Mouse (Mus musculus): ENCODE measurements around the gene Dnm3. TPM values are rescaled to one million over a fixed set of nuclear protein-coding genes. Genes with fewer than 3 reads are reported as not detected.

Gene Dnm3
- polyA plus RNA-seq, 1 experiment, result 3.0 TPM

GRCm38 (mm10) chr1:161962465-161963377 is 515.1 kb downstream of the Dnm3 start:
- H3K4me3 ChIP-seq (ENCODE audit: insufficient read depth, low read depth, low read length), result no peak overlapping the region
- H3K27ac ChIP-seq (replicated peaks; ENCODE audit: low read depth, low read length), result no peak overlapping the region
- H3K4me1 ChIP-seq (ENCODE audit: control insufficient read depth, insufficient read depth, insufficient read length, low read length), result no peaks in the 10 kb centered on the region

DNA sequence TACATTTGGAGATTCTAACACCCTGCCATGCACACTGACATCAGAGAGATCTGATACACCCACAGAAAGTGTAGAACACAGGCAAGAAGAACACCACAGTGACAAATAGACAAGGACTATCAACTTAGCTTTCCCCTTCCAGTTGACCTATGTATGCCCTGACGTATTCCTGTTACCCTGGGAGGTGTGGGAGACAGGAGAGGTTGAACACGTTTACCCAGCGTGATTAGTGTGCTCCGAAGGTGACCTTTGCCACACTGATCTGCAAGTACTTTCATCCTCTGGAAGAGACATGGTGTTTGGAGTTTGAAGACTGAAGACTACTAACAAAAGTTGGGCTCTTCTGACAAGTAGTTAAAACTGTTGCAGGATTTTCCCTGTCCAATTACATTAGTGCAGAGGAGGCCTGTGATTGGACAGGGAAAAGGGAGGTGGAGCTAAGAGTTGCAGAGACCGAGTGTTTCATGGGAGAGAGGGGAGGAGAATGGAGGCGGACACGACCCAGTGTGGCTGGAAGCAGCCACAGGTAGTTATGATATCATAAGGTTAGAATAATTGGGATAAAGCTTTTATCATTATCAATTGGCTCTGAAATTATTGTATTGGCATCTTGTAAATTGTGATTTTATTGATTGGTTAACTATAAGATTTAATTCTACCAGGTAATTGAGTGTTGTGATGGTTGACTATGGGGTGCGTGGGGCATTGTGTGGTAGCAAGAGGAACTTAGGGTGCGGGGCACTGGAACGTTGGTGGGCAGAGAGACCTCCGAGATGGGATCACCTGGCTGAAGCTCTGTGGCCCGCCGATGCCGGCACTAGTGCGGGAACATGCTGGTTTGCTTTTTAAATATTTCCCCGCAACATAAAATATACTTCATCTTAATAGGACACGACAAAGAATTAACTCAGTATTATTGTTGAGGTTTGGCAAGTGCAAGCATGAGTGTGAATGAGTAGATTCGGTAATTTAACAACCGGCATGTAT is 519.6 kb downstream of the Dnm3 start:
- Histone ChIP-seq H3K4me3 (ENCODE audit: insufficient read depth, low read depth, low read length) (no peak overlapping the region), H3K4me1 (ENCODE audit: control insufficient read depth, insufficient read depth, insufficient read length, low read length) (no peaks in the 10 kb centered on the region), H3K27ac (replicated peaks; ENCODE audit: low read depth, low read length) (no peak overlapping the region)

DNA sequence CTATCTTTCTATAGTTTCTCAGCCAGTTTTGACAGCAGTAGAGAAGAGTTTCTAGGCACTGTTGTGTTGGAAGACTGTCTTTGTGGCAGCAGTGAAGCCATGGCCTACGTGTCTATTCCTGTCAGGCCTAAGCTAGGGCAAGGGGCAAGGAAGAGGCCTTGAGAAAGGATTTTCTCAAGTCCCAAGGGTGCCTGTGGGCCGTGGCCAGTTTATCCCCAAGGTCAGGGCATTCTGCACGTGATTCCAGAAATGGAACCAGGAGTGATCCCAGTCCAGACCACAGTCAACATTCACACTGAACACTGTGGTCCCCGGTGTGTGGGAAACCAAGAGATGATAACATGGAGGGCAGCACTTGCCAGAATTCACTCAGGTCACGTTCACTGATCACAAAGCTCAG is 522.0 kb downstream of the Dnm3 start:
- H3K4me3 ChIP-seq (ENCODE audit: insufficient read depth, low read depth, low read length), result no peak overlapping the region
- H3K27ac ChIP-seq (replicated peaks; ENCODE audit: low read depth, low read length), result 0 out of 2 replicates have a peak overlapping the region, but pooled peaks have one; percentile 3
- H3K4me1 ChIP-seq (ENCODE audit: control insufficient read depth, insufficient read depth, insufficient read length, low read length), result peaks cover 2% of the 10 kb centered on the region; the same call in 1 of the 2 replicates

DNA sequence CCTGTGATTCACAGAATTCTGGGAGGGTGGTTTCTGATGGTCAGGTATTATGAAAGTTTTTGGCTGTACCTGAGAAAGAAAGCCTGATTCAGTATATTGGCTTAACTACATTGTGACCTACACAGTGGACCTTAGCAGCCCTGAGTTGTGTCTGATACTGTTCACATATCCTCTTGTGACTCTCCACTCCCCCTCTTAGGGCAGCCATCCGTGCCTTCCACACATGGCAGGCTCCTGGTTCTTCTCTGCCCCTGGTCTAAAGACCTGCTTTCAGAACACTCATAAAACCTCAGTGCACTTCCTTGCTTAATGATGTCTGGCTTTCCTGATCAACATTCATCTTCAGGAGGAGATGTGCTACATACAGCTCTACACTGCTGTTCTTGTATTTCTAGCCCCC is 525.2 kb downstream of the Dnm3 start:
- no peak overlapping the region for H3K4me3 ChIP-seq (ENCODE audit: insufficient read depth, low read depth, low read length)
- H3K27ac ChIP-seq (replicated peaks; ENCODE audit: low read depth, low read length), result no peak overlapping the region
- H3K4me1 ChIP-seq (ENCODE audit: control insufficient read depth, insufficient read depth, insufficient read length, low read length), result peaks cover 2% of the 10 kb centered on the region; the same call in 1 of the 2 replicates

DNA sequence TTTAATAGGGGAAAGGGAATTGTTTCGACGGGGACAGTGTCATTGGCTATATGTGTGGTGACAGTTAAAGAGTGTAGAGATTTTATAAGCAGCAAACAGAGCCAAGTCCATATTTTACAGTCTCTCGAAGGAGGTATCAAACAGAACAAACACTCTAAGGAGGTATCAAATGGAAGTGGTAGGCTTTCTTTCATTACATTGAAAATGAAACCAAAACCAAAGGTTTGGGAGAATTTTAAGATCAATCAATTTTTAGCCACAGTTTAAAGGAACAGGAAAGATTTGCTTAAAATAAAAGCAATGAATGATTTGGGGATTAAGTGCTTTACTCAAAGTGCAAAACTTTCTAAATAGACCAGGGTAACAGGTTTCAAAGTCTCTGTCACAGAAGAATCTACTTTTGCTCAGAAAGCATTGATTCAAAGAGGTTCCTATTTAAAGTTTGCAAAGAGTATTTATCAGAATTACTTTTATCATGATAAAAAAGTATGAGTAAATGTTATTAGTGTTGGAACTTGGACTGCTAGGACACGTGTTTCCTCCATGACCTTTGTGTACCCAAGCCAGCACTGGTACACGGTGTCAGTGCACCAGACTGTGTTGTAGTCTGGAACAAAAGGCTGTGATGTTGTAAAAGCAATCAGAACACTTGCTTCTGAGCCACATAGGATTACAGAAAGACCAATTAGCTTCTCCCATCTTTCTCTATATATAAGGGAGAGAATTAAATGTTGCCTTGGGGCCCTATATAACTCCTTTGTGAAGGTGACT is 526.6 kb downstream of the Dnm3 start:
- Histone ChIP-seq H3K27ac (replicated peaks; ENCODE audit: low read depth, low read length) (no peak overlapping the region), H3K4me3 (ENCODE audit: insufficient read depth, low read depth, low read length) (no peak overlapping the region), H3K4me1 (ENCODE audit: control insufficient read depth, insufficient read depth, insufficient read length, low read length) (peaks cover 2% of the 10 kb centered on the region; the same call in 1 of the 2 replicates)

DNA sequence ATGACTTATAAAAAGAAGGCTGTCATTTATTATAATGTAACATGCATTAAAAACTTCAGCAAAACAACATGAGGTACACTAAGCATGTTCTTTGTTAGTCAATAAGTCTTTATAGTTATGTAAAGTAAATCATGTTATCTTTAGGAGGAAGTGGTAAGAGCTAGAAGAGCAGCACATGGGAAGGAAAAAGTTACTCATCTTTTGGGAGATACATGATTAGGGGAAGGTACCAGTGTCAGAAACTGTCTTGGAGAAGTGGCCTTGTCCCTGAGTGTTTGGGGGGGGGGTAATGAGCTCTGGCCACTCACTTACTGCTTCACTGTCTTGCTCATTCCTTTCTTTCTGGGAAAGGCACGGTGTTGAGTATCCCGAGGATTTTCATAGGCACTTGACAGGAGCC is 535.8 kb downstream of the Dnm3 start:
- Histone ChIP-seq H3K4me3 (ENCODE audit: insufficient read depth, low read depth, low read length) (no peak overlapping the region), H3K27ac (replicated peaks; ENCODE audit: low read depth, low read length) (no peak overlapping the region), H3K4me1 (ENCODE audit: control insufficient read depth, insufficient read depth, insufficient read length, low read length) (no peaks in the 10 kb centered on the region)

Other genes starting within 250 kb of the Dnm3 start
- 1.8 TPM in 2 replicates for gene Mettl13, start 70.5 kb upstream of the Dnm3 start, polyA plus RNA-seq (2012; ENCODE audit: insufficient read depth, insufficient read length, missing spikeins)
- gene Vamp4, start 92.5 kb upstream of the Dnm3 start, polyA plus RNA-seq (2012; ENCODE audit: insufficient read depth, insufficient read length, missing spikeins), result 19.8 and 27.5 TPM in 2 replicates
- 4.3 and 9.4 TPM in 2 replicates for gene Myoc, start 161.1 kb upstream of the Dnm3 start, polyA plus RNA-seq (2012; ENCODE audit: insufficient read depth, insufficient read length, missing spikeins)
- gene Myocos, start 180.2 kb upstream of the Dnm3 start, polyA plus RNA-seq (2012; ENCODE audit: insufficient read depth, insufficient read length, missing spikeins), result not detected in 2 replicates